Mouse (Mus musculus): ENCODE results near the gene Zfp523.

Gene Zfp523

GRCm38 (mm10) chr17:28176775-28177539 is at the start of gene Zfp523:
TSS of gene Zfp523 (plus strand) at chr17:28177129.
- peak; percentile 90 to 96 for DNase-seq

GRCm38 (mm10) chr17:28129796-28130195 is 47.1 kb upstream of the Zfp523 start:
- DNase-seq, result no peak

GRCm38 (mm10) chr17:28130391-28131125 is 46.4 kb upstream of the Zfp523 start:
- peak in 1 of 2 experiments; percentile 27 for DNase-seq

- no peak for DNase-seq
Measured at GRCm38 (mm10) chr17:28131156-28131555, 45.8 kb upstream of the Zfp523 start.

- peak; percentile 70 to 75 for DNase-seq
Measured at GRCm38 (mm10) chr17:28133193-28133592, 43.7 kb upstream of the Zfp523 start.

GRCm38 (mm10) chr17:28135496-28135895 is 41.4 kb upstream of the Zfp523 start:
- no peak for DNase-seq

- no peak for DNase-seq
Measured at GRCm38 (mm10) chr17:28136266-28136665, 40.7 kb upstream of the Zfp523 start.

GRCm38 (mm10) chr17:28138013-28138412 is 38.9 kb upstream of the Zfp523 start:
- no peak for DNase-seq

- DNase-seq, result no peak
Measured at GRCm38 (mm10) chr17:28138685-28139084, 38.2 kb upstream of the Zfp523 start.

- no peak for DNase-seq
Measured at GRCm38 (mm10) chr17:28140431-28141204, 36.3 kb upstream of the Zfp523 start.

- no peak for DNase-seq
Measured at GRCm38 (mm10) chr17:28141205-28141650, 35.7 kb upstream of the Zfp523 start.

GRCm38 (mm10) chr17:28141771-28142699 is 34.9 kb upstream of the Zfp523 start, which contains the start of gene Scube3:
TSS of gene Scube3 (plus strand) at chr17:28142141.
- DNase-seq, result no peak

- no peak for DNase-seq
Measured at GRCm38 (mm10) chr17:28142700-28143610, 34.0 kb upstream of the Zfp523 start.

GRCm38 (mm10) chr17:28143751-28144150 is 33.2 kb upstream of the Zfp523 start:
- no peak for DNase-seq

GRCm38 (mm10) chr17:28144241-28144640 is 32.7 kb upstream of the Zfp523 start:
- DNase-seq, result peak in 1 of 2 experiments; percentile 25

- no peak for DNase-seq
Measured at GRCm38 (mm10) chr17:28148288-28148687, 28.6 kb upstream of the Zfp523 start.

- DNase-seq, result peak in 1 of 2 experiments; percentile 23
Measured at GRCm38 (mm10) chr17:28149734-28150133, 27.2 kb upstream of the Zfp523 start.

GRCm38 (mm10) chr17:28150456-28150855 is 26.5 kb upstream of the Zfp523 start:
- peak in 1 of 2 experiments; percentile 20 for DNase-seq

- DNase-seq, result no peak
Measured at GRCm38 (mm10) chr17:28153095-28153494, 23.8 kb upstream of the Zfp523 start.

GRCm38 (mm10) chr17:28154970-28155369 is 22.0 kb upstream of the Zfp523 start:
- DNase-seq, result peak in 1 of 2 experiments; percentile 16

- DNase-seq, result no peak
Measured at GRCm38 (mm10) chr17:28160361-28160760, 16.6 kb upstream of the Zfp523 start.

Data from kidney, postnatal 25 days (tissue).